Mouse (Mus musculus) heart, postnatal 36 days (tissue): ENCODE results near the gene Rpl12. TPM values are rescaled to one million over a fixed set of nuclear protein-coding genes. Genes with fewer than 3 reads are reported as not detected.
A peak's percentile ranks its signal among the peaks of the same experiment; 100 is the strongest.

Experiments
- DNase-seq, 2 experiments: peaks; one replicate each; pipeline ENCODE4 v3.0.0; 2021 to 2022
- intact Hi-C: fragments of 180-260 bp; cut with DNase I; formaldehyde crosslinking; loops from one replicate; pipeline ENCODE4 v1.15.1; 2025
- total RNA-seq, 2 experiments: library from RNA; stranded (reverse); gene quantifications; 2 replicates each; pipeline ENCODE4 v1.2.3; 2021

The Rpl12 gene
- total RNA-seq, 2 experiments from 2014 or later, result 56.4 to 65.9 TPM

- DNase-seq, result no peak
- intact Hi-C loops, result no loop called here
Measured at GRCm38 (mm10) chr2:32938741-32939140, 22.6 kb upstream of the Rpl12 start.

DNA sequence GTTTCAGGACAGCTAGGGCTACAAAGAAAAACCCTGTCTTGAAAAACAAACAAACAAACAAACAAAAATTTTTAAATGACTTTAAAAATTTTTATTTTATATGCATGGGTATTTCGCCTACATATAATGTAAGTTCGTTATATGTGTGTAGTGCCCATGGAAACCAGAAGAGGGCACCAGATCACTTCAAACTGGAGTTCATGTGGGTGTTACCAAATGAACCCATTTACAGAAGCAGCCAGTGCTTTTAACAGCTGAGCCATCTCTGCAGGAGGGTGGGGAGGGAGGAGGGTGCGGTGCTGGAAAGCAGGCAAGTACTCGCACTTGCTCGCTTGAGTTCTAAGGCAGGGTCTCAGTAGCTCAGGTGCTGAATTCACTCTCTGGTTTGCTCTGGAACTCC lies 21.9 kb upstream of the Rpl12 start:
- intact Hi-C loops, result no loop called here
- no peak for DNase-seq

GRCm38 (mm10) chr2:32940483-32940882 lies 20.9 kb upstream of the Rpl12 start:
- DNase-seq, result no peak
- intact Hi-C loops, result no loop called here

- DNase-seq, result no peak
- intact Hi-C loops, result no loop called here
Measured at GRCm38 (mm10) chr2:32947454-32947853, 13.9 kb upstream of the Rpl12 start.

DNA sequence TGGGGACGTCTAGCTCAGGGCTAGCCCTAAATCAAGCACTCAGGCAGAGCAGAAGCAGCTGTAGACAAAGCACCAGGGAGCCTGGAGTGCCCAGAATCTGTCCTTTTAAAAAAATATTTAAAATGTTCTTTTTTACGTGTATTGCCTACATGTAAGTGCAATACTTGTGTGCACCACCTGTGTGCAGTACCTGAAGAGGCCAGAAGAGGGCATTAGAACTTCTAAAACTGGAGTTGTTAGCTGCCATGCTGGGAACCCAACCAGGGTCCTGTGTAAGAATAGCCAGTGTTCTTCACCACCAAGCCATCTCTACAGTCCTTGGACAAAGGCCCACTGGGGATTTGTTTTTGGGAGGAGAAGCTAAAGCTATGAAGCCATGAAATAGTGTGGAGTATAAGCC lies 6.8 kb upstream of the Rpl12 start:
- DNase-seq, result no peak
- intact Hi-C loops, result no loop called here

DNA sequence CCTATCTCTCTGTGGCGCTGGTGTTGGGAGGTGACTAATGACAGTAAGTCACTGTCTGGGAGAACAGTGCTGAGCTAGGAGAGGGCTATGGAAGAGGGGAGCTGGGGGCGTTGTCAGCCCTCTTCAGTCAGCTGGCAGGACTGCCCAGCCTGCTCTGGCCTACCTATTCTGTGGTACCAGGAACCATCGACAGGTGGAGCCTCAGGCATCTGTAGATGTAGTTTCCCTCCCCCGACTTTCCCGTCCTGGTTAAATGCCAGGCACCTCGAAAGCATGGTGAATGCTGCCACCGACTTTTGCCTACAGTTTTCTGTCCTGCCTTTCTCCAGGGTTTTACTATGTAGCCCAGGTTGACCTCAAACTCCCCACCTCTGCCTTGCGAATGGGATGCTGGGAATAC lies 4.0 kb upstream of the Rpl12 start:
- intact Hi-C loops, result no loop called here
- DNase-seq, result no peak

GRCm38 (mm10) chr2:32960273-32960672 lies 1.1 kb upstream of the Rpl12 start:
- intact Hi-C loops, result no loop called here

GRCm38 (mm10) chr2:32962062-32962874 lies 909 bp downstream of the Rpl12 start:
- no peak for DNase-seq
- intact Hi-C loops, result no loop called here

More at GRCm38 (mm10) chr2:32960273-32960672, 1.1 kb upstream of the Rpl12 start:
- DNase-seq, result no peak

DNA sequence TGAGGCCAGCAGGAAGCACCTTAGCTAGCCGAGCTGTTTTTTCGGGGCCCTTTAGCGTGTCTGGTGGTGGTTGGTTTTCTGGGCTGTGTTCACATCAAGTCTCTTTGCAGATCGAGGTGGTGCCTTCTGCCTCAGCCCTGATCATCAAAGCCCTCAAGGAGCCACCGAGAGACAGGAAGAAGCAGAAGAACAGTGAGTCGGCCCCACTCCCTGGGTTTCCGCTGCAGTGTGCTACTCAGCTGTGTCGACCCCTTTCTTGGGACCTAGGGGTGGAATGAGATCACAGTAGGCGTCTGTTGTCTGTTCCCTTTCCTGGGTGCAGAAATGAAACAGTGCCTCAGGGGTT lies 1.5 kb downstream of the Rpl12 start:
- intact Hi-C loops, result no loop called here
- no peak for DNase-seq

- no peak for DNase-seq
- intact Hi-C loops, result no loop called here
Measured at GRCm38 (mm10) chr2:32963544-32963943, 2.2 kb downstream of the Rpl12 start.

- intact Hi-C loops, result no loop called here
- no peak for DNase-seq
Measured at GRCm38 (mm10) chr2:32963981-32964380, 2.6 kb downstream of the Rpl12 start.

DNA sequence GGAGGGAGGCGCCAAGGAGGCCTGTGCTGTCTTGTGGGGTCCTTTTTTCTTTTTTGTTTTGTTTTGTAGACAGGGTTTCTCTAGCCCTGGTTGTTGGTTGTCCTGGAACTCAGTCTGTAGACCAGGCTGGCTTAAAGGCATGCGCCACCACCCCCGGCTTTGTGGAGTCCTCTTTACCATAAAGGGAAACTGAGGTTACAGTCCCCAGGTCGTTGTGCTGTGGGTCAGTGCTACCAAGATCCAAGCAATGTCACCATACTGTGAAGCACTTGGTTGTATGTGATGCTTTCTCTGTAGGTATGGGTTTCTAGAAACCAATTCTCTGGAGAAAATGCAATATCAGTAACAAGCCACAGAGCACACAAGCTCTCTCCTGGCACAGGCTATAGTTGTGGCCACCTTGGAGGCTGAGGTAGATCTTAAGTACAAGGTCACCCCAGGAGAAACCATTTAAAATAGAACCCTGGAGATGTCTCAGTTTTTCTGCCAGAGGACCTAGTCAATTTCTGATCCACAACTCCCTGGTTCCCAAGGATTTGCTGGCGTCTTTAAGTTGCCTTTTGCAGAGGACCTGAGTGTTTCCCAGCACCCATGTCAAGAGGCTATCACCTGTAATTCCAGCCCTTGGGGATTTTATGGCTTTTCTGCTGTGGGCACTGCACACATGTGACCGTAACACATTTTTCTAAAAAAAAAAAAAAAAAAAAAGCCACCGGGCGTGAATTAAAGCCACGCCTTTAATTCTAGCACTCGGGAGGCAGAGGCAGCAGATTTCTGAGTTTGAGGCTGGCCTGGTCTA lies 3.5 kb downstream of the Rpl12 start:
- no peak for DNase-seq
- intact Hi-C loops, result no loop called here

GRCm38 (mm10) chr2:32965511-32966183 lies 4.3 kb downstream of the Rpl12 start:
- intact Hi-C loops, result no loop called here
- no peak for DNase-seq

GRCm38 (mm10) chr2:32966184-32966688 lies 4.9 kb downstream of the Rpl12 start:
- intact Hi-C loops, result no loop called here
- DNase-seq, result no peak

DNA sequence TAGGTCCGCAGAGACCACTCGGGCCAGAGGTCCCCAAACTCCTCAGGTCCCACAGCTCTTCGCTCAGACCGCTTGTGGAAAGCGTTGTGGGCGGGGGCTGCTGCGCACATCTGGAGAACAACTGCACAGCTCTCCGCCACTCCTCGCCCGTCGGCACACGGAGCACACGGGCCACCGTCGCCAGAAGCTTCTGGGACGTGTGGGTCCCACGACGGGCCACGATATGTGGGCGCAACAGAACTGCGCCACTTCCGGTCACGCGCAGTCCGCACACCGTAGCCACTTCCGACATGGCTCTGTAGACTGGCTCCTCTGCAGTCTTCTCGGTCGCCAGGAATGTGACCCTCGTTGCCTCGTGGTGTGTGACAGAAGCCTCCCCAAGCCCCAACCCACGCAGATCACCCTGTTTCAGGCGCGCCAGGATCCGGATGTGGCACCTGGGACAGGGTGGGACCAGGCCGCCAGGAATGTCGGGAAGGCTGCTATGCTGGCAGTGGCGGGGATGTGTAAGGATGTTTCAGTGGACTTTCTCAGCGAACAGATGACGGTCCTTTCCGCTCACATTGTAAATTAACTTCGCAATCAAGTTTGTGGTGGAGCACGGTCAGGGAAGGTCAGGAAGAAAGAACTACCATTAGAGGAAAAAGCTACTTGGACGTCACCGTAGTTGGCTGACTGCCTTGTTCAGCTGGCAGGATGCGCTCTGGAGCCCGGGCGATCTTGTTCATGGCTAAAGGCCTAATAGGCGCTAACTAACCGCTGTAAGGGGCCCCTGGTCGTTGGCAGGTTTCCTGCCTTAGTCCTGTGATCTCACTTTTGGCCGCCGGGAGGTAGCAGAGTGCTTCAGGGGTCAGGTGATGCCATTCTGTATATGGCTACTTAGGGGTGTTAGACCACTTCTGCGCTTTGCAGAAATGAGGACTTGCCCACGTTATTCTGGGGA lies 5.6 kb downstream of the Rpl12 start:
- intact Hi-C loops, result no loop called here
- DNase-seq, result peak; percentile 87 to 93

DNA sequence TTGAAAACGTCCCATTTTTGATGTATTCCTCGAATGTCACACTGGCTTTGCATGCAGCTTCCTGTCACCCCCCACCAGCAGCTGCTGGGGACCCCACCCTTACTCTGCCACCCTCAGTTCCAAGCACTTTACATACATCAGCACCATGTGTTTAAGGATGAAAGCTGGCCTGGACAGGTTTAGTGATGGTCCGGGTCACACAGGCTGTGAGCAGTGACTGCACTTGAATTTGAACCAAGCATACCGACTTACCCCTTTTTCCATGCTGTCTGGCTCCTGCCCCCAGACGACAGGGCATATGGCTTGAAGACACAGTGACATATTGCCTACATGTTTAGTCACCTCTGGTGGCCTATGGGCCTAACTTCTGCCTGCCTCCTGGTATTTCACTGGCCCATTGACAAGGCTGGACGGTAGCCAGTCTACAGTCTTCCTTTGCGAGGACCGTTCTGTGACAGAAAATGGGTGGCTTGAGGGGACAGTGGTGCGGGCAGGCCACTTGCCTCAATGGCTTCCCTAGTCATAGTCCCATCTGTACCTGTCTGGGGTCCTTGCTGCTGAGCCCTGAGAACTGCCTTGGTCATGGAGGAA lies 6.8 kb downstream of the Rpl12 start:
- intact Hi-C loops, result no loop called here
- no peak for DNase-seq

GRCm38 (mm10) chr2:32969326-32969725 lies 8.0 kb downstream of the Rpl12 start:
- intact Hi-C loops, result no loop called here
- peak; percentile 40 to 48 for DNase-seq

DNA sequence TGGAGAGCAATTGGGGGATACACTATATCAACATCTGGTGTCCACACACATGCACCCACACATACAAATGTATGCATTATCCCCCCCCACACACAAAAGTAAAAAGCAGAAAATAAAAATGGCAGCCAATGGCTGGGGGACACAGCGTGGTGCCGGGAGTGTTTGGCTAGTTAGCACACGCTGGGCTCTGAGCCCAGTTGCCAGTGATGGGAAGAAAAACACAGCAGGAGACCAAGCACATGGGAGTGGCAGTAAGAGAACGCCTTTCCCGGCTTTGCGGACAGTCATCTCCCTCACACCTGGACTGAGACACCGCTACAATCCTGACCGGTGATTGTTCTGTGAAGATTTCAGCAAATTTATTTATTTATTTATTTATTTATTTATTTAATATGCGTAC lies 9.9 kb downstream of the Rpl12 start:
- intact Hi-C loops, result no loop called here
- DNase-seq, result no peak

DNA sequence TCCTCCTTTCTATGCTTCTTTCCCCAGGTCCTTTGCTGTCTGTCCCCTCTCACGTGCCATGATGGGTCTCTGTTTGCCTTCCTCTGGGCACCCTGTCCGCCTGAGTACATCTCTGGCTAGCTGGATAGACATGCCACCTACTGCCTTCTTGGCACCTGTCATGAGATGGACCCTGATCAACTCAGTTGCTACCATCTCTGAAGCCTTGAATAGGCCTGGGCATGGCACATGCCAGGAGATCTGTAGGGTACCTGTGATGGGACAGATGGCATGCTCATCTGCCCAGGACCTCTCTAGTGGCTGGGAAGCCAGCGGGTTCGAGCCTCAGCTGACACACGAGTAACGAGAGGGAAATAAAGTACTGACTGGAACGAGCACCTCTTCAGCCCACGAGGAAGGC lies 12.9 kb downstream of the Rpl12 start:
- DNase-seq, result no peak
- intact Hi-C loops, result no loop called here

GRCm38 (mm10) chr2:32977114-32977513 lies 15.8 kb downstream of the Rpl12 start:
- intact Hi-C loops, result no loop called here
- DNase-seq, result no peak
